Mouse (Mus musculus) stomach, postnatal 0 days (tissue): ENCODE data around the gene Slamf7.

Experiments
- CTCF ChIP-seq: IDR thresholded peaks from 2 replicates; pipeline ENCODE4 v1.5.1; 2016; ENCODE audit warnings: antibody characterized with exemption, low read depth, mild to moderate bottlenecking, moderate library complexity
- EP300 ChIP-seq: optimal IDR thresholded peaks from 2 replicates; pipeline ENCODE3; 2016; ENCODE audit warnings: antibody characterized with exemption

GRCm38 (mm10) chr1:171604686-171605085 lies 48.1 kb downstream of the Slamf7 start:
- no peak for TF ChIP-seq CTCF
- no peak for TF ChIP-seq EP300
